Mouse (Mus musculus) spleen, adult 2 months (tissue): Measurements from ENCODE around the gene Pipox.

ENCODE experiments used
- CTCF ChIP-seq: fragments of 200-500 bp; IDR thresholded peaks from 2 replicates; pipeline ENCODE4 v1.5.1; 2011; ENCODE audit warnings: mild to moderate bottlenecking, inconsistent platforms; ENCODE audit not compliant: insufficient read depth, insufficient read length, insufficient replicate concordance; ENCODE audit errors: extremely low read depth
- POLR2A ChIP-seq: fragments of 200-500 bp; IDR thresholded peaks from 2 replicates; pipeline ENCODE4 v1.6.1; 2011; ENCODE audit warnings: low read depth, low read length, inconsistent platforms

DNA sequence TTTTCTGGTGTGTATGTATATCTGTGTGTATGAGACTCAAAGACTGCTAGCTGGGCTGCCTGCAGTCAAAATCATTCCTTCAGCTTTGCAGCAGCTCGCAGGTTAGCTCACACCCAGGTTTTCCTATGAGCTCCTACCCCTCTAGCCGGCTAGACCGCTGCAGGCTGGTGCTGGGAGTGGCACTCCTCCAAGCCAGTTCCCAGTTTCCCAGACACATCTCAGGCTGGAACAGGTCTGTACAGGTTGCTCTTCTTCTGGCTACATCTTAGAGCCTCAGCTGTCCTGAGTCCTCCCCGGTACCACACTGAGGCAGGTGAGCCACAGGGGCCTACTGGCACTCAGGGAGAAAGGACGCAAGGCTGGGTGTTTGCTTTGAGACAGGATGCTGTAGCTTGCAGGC, 56.0 kb downstream of the Pipox start:
- TF ChIP-seq CTCF (no peak), POLR2A (no peak)
